Mouse (Mus musculus) cerebellum, adult 18-20 months (tissue): ENCODE measurements at regions not wholly inside any gene's neighbourhood (a gene's known extent, or its start where the extent isn't known, plus 50 kb on each side); places are given as distances from the start of the nearest gene placed in this dataset.

ENCODE experiments used
- DNase-seq, 2 experiments: peaks; one replicate each; pipeline ENCODE4 v3.0.0; 2021

- DNase-seq, result no peak
Observed at GRCm38 (mm10) chr10:53434376-53435171, 54.8 kb upstream of the Cep85l start.

- no peak for DNase-seq
Observed at GRCm38 (mm10) chr10:53432794-53433193, 53.0 kb upstream of the Cep85l start.

- DNase-seq, result no peak
Observed at GRCm38 (mm10) chr10:53429539-53430344, 50.0 kb upstream of the Cep85l start.
